ENCODE assay signal across 9 mouse cellular contexts in genomic region chr7:80857181-80857580, GRCm38 (mm10). TPM values are rescaled to one million over a fixed set of nuclear protein-coding genes. Genes with fewer than 3 reads are reported as not detected.
A peak's percentile ranks its signal among the peaks of the same experiment; 100 is the strongest.
DNase-seq lines count a peak whose midpoint lies in the region; ATAC-seq and TF ChIP-seq lines count a peak whose summit lies in the region.
"Had no signal": no experiment of that assay in that cellular context is flagged by ENCODE, and none has a peak within 500 bp of the region (broad histone marks: within the 10 kb centered on the region; RNA-seq: fewer than 3 reads in every experiment).

No protein-coding gene starts in this region.

- TF ChIP-seq RAD21 in MEL (IDR thresholded peaks at IDR 0.05; ENCODE audit: low read depth, low read length): peak; percentile 93

- H3K9ac ChIP-seq in MEL (ENCODE audit: control insufficient read depth, low read depth, low read length, poor library complexity, severe bottlenecking): peak overlapping the region; percentile 56; the same call in 1 of the 2 replicates
- no peak overlapping the region for H3K9ac ChIP-seq in liver, postnatal 0 days (replicated peaks)
- H3K9ac ChIP-seq: limb, embryonic 15.5 days had no signal

- 13% methylated on average over 6 of the region's 6 CpGs for WGBS in liver, postnatal 0 days (ENCODE audit: insufficient replicate concordance)

- no peaks in the 10 kb centered on the region for H3K27me3 ChIP-seq in MEL (ENCODE audit: control insufficient read depth in 1 of 2, insufficient read depth in 2 of 2, low read length in 2 of 2)
- no peaks in the 10 kb centered on the region for H3K27me3 ChIP-seq in liver, postnatal 0 days (ENCODE audit: insufficient read depth, low read length)
- H3K27me3 ChIP-seq: limb, embryonic 15.5 days had no signal

- H3K4me3 ChIP-seq in MEL (ENCODE audit: control insufficient read depth in 1 of 2, insufficient read depth in 1 of 2, low read depth in 2 of 2, low read length in 2 of 2): peak overlapping the region in 1 of 2 experiments; percentile 38; a peak in 1 of 4 replicates
- no peak overlapping the region for H3K4me3 ChIP-seq in liver, postnatal 0 days (ENCODE audit: low read depth, low read length)
- H3K4me3 ChIP-seq: limb, embryonic 15.5 days had no signal

- no peak overlapping the region for H3K4me2 ChIP-seq in liver, postnatal 0 days (ENCODE audit: low read depth, low read length)
- H3K4me2 ChIP-seq: limb, embryonic 15.5 days had no signal

- no peak for ATAC-seq in liver, postnatal 0 days

- TF ChIP-seq CTCF in MEL (IDR thresholded peaks at IDR 0.05 in 2 of 3, conservative IDR thresholded peaks at IDR 0.05 in 1 of 3; ENCODE audit: control insufficient read depth in 1 of 3, insufficient read depth in 1 of 3, low read depth in 2 of 3, low read length in 3 of 3, poor library complexity in 1 of 3, severe bottlenecking in 1 of 3): peak; percentile 86 to 96 (median 91)
- TF ChIP-seq CTCF in liver, postnatal 0 days (IDR thresholded peaks at IDR 0.05; ENCODE audit: low read depth): peak; percentile 92

- TF ChIP-seq EP300 in MEL (IDR thresholded peaks at IDR 0.05; ENCODE audit: low read depth in 1 of 2, low read length in 2 of 2): no peak
- no peak for TF ChIP-seq EP300 in liver, postnatal 0 days (IDR thresholded peaks at IDR 0.05; ENCODE audit: low read depth)

- H3K27ac ChIP-seq in MEL (ENCODE audit: control insufficient read depth, low read depth, low read length): no peak overlapping the region
- H3K27ac ChIP-seq in liver, postnatal 0 days (ENCODE audit: low read depth): no peak overlapping the region
- H3K27ac ChIP-seq: limb, embryonic 15.5 days had no signal

- H3K36me3 ChIP-seq in MEL (ENCODE audit: control insufficient read depth in 1 of 2, insufficient read depth in 2 of 2, low read length in 2 of 2): peaks cover 0 to 8% of the 10 kb centered on the region in 2 experiments; a peak in 2 of 4 replicates
- H3K36me3 ChIP-seq in liver, postnatal 0 days (replicated peaks; ENCODE audit: insufficient read depth, low read length): no peaks in the 10 kb centered on the region
- H3K36me3 ChIP-seq: limb, embryonic 15.5 days had no signal

- H3K79me2 ChIP-seq in MEL (ENCODE audit: control insufficient read depth, insufficient read depth, low read length, poor library complexity): no peaks in the 10 kb centered on the region

- no peaks in the 10 kb centered on the region for H3K9me3 ChIP-seq in MEL (replicated peaks; ENCODE audit: insufficient read depth, low read length)
- no peaks in the 10 kb centered on the region for H3K9me3 ChIP-seq in liver, postnatal 0 days (ENCODE audit: low read length)
- H3K9me3 ChIP-seq: limb, embryonic 15.5 days had no signal

- no peak for TF ChIP-seq POLR2A in MEL (IDR thresholded peaks at IDR 0.05; ENCODE audit: control insufficient read depth in 1 of 2, insufficient read depth in 1 of 2, low read depth in 1 of 2, low read length in 2 of 2, poor library complexity in 1 of 2)

- H3K4me1 ChIP-seq in MEL (ENCODE audit: control insufficient read depth in 1 of 2, insufficient read depth in 2 of 2, low read length in 2 of 2): peaks cover 5 to 12% of the 10 kb centered on the region in 2 experiments; a peak in 3 of 4 replicates
- peaks cover 10% of the 10 kb centered on the region for H3K4me1 ChIP-seq in liver, postnatal 0 days (ENCODE audit: insufficient read depth)

- peak; percentile 73 for DNase-seq in CD4-positive helper T cell, adult 2 months (ENCODE audit: low read depth, low spot score)
- peak; percentile 86 for DNase-seq in MEL (ENCODE audit: low read depth, low spot score)
- DNase-seq in cerebellum, adult 18-20 months: peak; percentile 83 to 85
- peak; percentile 81 for DNase-seq in gastrocnemius, adult 18-20 months (ENCODE audit: low spot score)
- peak; percentile 88 for DNase-seq in kidney, postnatal 14 days
- peak; percentile 81 for DNase-seq in liver, postnatal 0 days
- DNase-seq in right cerebral cortex, postnatal 14 days: peak; percentile 74
- DNase-seq in urinary bladder, postnatal 4 days (ENCODE audit: low spot score in 2 of 2): peak; percentile 64 to 84

TF ChIP-seq in MEL, 35 proteins besides CTCF, POLR2A, EP300 and RAD21:
- TF ChIP-seq SIN3A (IDR thresholded peaks at IDR 0.05; ENCODE audit: low read length) (peak; percentile 52; the same call in 1 of the 2 replicates), BHLHE40 (IDR thresholded peaks at IDR 0.05; ENCODE audit: borderline replicate concordance, low read depth, low read length) (no peak), MAX (IDR thresholded peaks at IDR 0.05; ENCODE audit: low read length) (no peak), GABPA (IDR thresholded peaks at IDR 0.05; ENCODE audit: low read depth, low read length) (no peak), MEF2A (IDR thresholded peaks at IDR 0.05; ENCODE audit: extremely low read depth, insufficient replicate concordance, low read depth, low read length, poor library complexity, severe bottlenecking) (no peak), MYC (IDR thresholded peaks at IDR 0.05; ENCODE audit: low read depth, low read length) (peak; percentile 75), ZC3H11A (IDR thresholded peaks at IDR 0.05; ENCODE audit: low read depth, low read length) (peak; percentile 87), MXI1 (IDR thresholded peaks at IDR 0.05; ENCODE audit: low read depth, low read length) (peak; percentile 34; the same call in 1 of the 2 replicates), NRF1 (IDR thresholded peaks at IDR 0.05; ENCODE audit: insufficient read depth, low read depth, low read length, poor library complexity, severe bottlenecking) (no peak), GATA1 (IDR thresholded peaks at IDR 0.05; ENCODE audit: low read depth, low read length) (no peak), SMC3 (IDR thresholded peaks at IDR 0.05; ENCODE audit: low read depth, low read length) (peak; percentile 92), UBTF (IDR thresholded peaks at IDR 0.05; ENCODE audit: borderline replicate concordance, insufficient read depth, low read depth, low read length) (no peak), MYB (IDR thresholded peaks at IDR 0.05; ENCODE audit: low read depth, low read length) (no peak), POLR2AphosphoS2 (IDR thresholded peaks at IDR 0.05; ENCODE audit: low read length) (no peak)

RNA-seq across cellular contexts. Expression of gene Zscan2, which starts 3.5 kb away (rescaled TPM):
- 1.1 and 1.2 TPM in 2 replicates for total RNA-seq in MEL (2012; rRNA removed)
- polyA plus RNA-seq in MEL (2012; ENCODE audit: insufficient read depth in 1 of 2, insufficient read length in 2 of 2, low read depth in 1 of 2, low replicate concordance in 2 of 2, missing spikeins in 1 of 2): 1 to 10 TPM in 1 of 2 experiments, not detected in 1; 2.4 TPM
- total RNA-seq in gastrocnemius, adult 18-20 months (2021): 1 to 10 TPM; 1.5 to 2.1 TPM
- polyA plus RNA-seq in liver, postnatal 0 days (2015; fragmentation: Nextera tagmentation; extraction: Ambion mirVana): 0.43 and 0.47 TPM in 2 replicates

RNA-seq across cellular contexts. Expression of gene Iqgap1, which starts 31.4 kb away (rescaled TPM):
- 20.6 and 29.4 TPM in 2 replicates for total RNA-seq in MEL (2012; rRNA removed)
- polyA plus RNA-seq in MEL (2012; ENCODE audit: insufficient read depth in 1 of 2, insufficient read length in 2 of 2, low read depth in 1 of 2, low replicate concordance in 2 of 2, missing spikeins in 1 of 2): 10 to 100 TPM; 58.8 to 87.9 TPM
- 10 to 100 TPM; 12.1 to 16.8 TPM for total RNA-seq in gastrocnemius, adult 18-20 months (2021)
- polyA plus RNA-seq in liver, postnatal 0 days (2015; fragmentation: Nextera tagmentation; extraction: Ambion mirVana): 10.8 and 13.6 TPM in 2 replicates

RNA-seq across cellular contexts. Expression of gene Wdr73, which starts 43.9 kb away (rescaled TPM):
- total RNA-seq in MEL (2012; rRNA removed): 58.0 and 67.0 TPM in 2 replicates
- 10 to 100 TPM in 1 of 2 experiments, not detected in 1; 57.8 TPM for polyA plus RNA-seq in MEL (2012; ENCODE audit: insufficient read depth in 1 of 2, insufficient read length in 2 of 2, low read depth in 1 of 2, low replicate concordance in 2 of 2, missing spikeins in 1 of 2)
- total RNA-seq in gastrocnemius, adult 18-20 months (2021): 1 to 10 TPM; 3.1 to 3.3 TPM
- 10.1 and 13.6 TPM in 2 replicates for polyA plus RNA-seq in liver, postnatal 0 days (2015; fragmentation: Nextera tagmentation; extraction: Ambion mirVana)

RNA-seq across cellular contexts. Expression of gene Nmb, which starts 47.7 kb away (rescaled TPM):
- 4.4 and 4.7 TPM in 2 replicates for total RNA-seq in MEL (2012; rRNA removed)
- 1 to 10 TPM in 1 of 2 experiments, not detected in 1; 4.6 TPM for polyA plus RNA-seq in MEL (2012; ENCODE audit: insufficient read depth in 1 of 2, insufficient read length in 2 of 2, low read depth in 1 of 2, low replicate concordance in 2 of 2, missing spikeins in 1 of 2)
- total RNA-seq in gastrocnemius, adult 18-20 months (2021): 10 to 100 TPM in 1 of 2 experiments, 1 to 10 TPM in 1; 3.8 to 10.7 TPM
- 1.4 and 1.7 TPM in 2 replicates for polyA plus RNA-seq in liver, postnatal 0 days (2015; fragmentation: Nextera tagmentation; extraction: Ambion mirVana)

Comparison
In these comparisons a context has a peak if more than half of its experiments do, and no peak if none do; other contexts are left out.
1. RNA of gene Wdr73, which starts 43.9 kb away (total RNA-seq): 58.0 to 67.0 TPM in MEL; 3.1 to 3.3 TPM in gastrocnemius, adult 18-20 months; every median in the first group is over 10 times any median in the second.
2. Peak in every context shown above with its lines, with median percentiles within 50 percentile points of each other: DNase-seq.